Mouse (Mus musculus): ENCODE results near the gene Angptl6. TPM values are rescaled to one million over a fixed set of nuclear protein-coding genes. Genes with fewer than 3 reads are reported as not detected.
"Not testable (repeated sequence)": the region's sequence is repeated elsewhere in the genome, so short reads cannot be mapped to it uniquely, and the experiment has no call there.

Gene Angptl6
- polyA plus RNA-seq, 1 experiment from 2014 or later = 5.0 TPM

DNA sequence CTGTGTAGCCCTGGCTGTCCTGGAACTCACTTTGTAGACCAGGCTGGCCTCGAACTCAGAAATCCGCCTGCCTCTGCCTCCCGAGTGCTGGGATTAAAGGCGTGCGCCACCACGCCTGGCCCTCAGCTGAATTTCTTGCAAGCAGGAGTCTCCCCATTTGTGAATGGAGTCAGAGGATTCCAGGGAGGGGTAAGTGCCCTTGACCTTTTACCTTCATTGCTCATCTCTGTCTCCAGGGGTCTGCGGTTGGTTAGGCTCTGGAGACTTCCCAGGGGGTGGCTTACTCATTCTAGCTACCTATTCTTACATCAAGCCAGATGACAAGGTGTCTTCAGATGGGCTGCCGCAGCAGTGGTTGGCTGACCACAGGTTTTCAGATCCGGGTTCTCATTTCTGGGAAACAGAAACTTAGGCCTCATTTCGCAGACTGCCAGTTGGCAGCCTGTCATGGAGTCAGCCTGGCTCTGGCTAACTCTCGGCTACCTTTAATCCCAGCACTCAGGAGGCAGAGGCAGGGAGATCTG, 44.0 kb downstream of the Angptl6 start:
- H3K9me3 ChIP-seq (replicated peaks); ATAC-seq (ENCODE audit: insufficient number of reproducible peaks, low FRiP score, low TSS enrichment, low read depth); H3K9ac ChIP-seq; H3K4me1 ChIP-seq; H3K4me3 ChIP-seq (replicated peaks); H3K27ac ChIP-seq (replicated peaks); H3K27me3 ChIP-seq; H3K36me3 ChIP-seq; H3K4me2 ChIP-seq (replicated peaks): not testable (repeated sequence)
- WGBS = 89% methylated on average over 11 of the region's 11 CpGs

- no peak overlapping the region for H3K4me3 ChIP-seq (replicated peaks)
- peaks cover 7% of the 10 kb centered on the region; the same call in 1 of the 2 replicates for H3K27me3 ChIP-seq
- H3K9me3 ChIP-seq (replicated peaks) = no peaks in the 10 kb centered on the region
- H3K36me3 ChIP-seq = no peaks in the 10 kb centered on the region
- no peak for ATAC-seq (ENCODE audit: insufficient number of reproducible peaks, low FRiP score, low TSS enrichment, low read depth)
- no peak overlapping the region for H3K9ac ChIP-seq
- 79% methylated on average over 1 of the region's 1 CpGs for WGBS
- peaks cover 10% of the 10 kb centered on the region for H3K4me1 ChIP-seq
- H3K27ac ChIP-seq (replicated peaks) = no peak overlapping the region
- no peak overlapping the region for H3K4me2 ChIP-seq (replicated peaks)
These were observed 44.6 kb downstream of the Angptl6 start for GRCm38 (mm10) chr9:20834881-20835280.

- 15% methylated on average over 19 of the region's 19 CpGs for WGBS
These were observed 48.5 kb downstream of the Angptl6 start for GRCm38 (mm10) chr9:20830901-20831643.

GRCm38 (mm10) chr9:20828127-20828526, 51.4 kb downstream of the Angptl6 start:
- no peak for ATAC-seq (ENCODE audit: insufficient number of reproducible peaks, low FRiP score, low TSS enrichment, low read depth)
- 97% methylated on average over 1 of the region's 1 CpGs for WGBS

More at GRCm38 (mm10) chr9:20830901-20831643, 48.5 kb downstream of the Angptl6 start:
- Histone ChIP-seq H3K9me3 (replicated peaks) (no peaks in the 10 kb centered on the region), H3K4me1 (peaks cover 11% of the 10 kb centered on the region), H3K4me2 (replicated peaks) (peak overlapping the region; percentile 30), H3K9ac (no peak overlapping the region), H3K27ac (replicated peaks) (peak overlapping the region; percentile 60; the same call in 1 of the 2 replicates), H3K4me3 (replicated peaks) (no peak overlapping the region), H3K36me3 (no peaks in the 10 kb centered on the region), H3K27me3 (peaks cover 7% of the 10 kb centered on the region; the same call in 1 of the 2 replicates)
- peak; percentile 90 for ATAC-seq (ENCODE audit: insufficient number of reproducible peaks, low FRiP score, low TSS enrichment, low read depth)

GRCm38 (mm10) chr9:20825781-20826180, 53.7 kb downstream of the Angptl6 start:
- H3K9ac ChIP-seq = no peak overlapping the region
- no peak overlapping the region for H3K27ac ChIP-seq (replicated peaks)
- H3K4me1 ChIP-seq = peaks cover 10% of the 10 kb centered on the region
- no peaks in the 10 kb centered on the region for H3K36me3 ChIP-seq
- H3K4me3 ChIP-seq (replicated peaks) = no peak overlapping the region
- H3K9me3 ChIP-seq (replicated peaks) = no peaks in the 10 kb centered on the region
- ATAC-seq (ENCODE audit: insufficient number of reproducible peaks, low FRiP score, low TSS enrichment, low read depth) = no peak
- whole genome bisulfite sequencing = 55% methylated on average over 5 of the region's 5 CpGs
- no peaks in the 10 kb centered on the region; the same call in 1 of the 2 replicates for H3K27me3 ChIP-seq
- H3K4me2 ChIP-seq (replicated peaks) = no peak overlapping the region

More at GRCm38 (mm10) chr9:20828127-20828526, 51.4 kb downstream of the Angptl6 start:
- no peaks in the 10 kb centered on the region for H3K36me3 ChIP-seq
- no peaks in the 10 kb centered on the region; the same call in 1 of the 2 replicates for H3K27me3 ChIP-seq
- H3K9ac ChIP-seq = no peak overlapping the region
- no peaks in the 10 kb centered on the region for H3K9me3 ChIP-seq (replicated peaks)
- H3K4me1 ChIP-seq = peaks cover 11% of the 10 kb centered on the region
- no peak overlapping the region for H3K4me2 ChIP-seq (replicated peaks)
- H3K4me3 ChIP-seq (replicated peaks) = no peak overlapping the region
- H3K27ac ChIP-seq (replicated peaks) = no peak overlapping the region

Small RNA genes within 50 kb of the gene (microRNA-seq; reads per million reads assigned to microRNA genes)
- 0.86 reads per million for gene Mir7081 (ENCODE audit: borderline number of aligned reads)

Other genes with a start within 250 kb of the Angptl6 start
- gene Ubl5, start 236.8 kb downstream of the Angptl6 start, polyA plus RNA-seq (2015; fragmentation: Nextera tagmentation; extraction: Ambion mirVana) = 396 and 416 TPM in 2 replicates
- 18.7 and 19.8 TPM in 2 replicates for gene Fbxl12, start 235.0 kb downstream of the Angptl6 start, polyA plus RNA-seq (2015; fragmentation: Nextera tagmentation; extraction: Ambion mirVana)
- gene Pin1, start 227.6 kb downstream of the Angptl6 start, polyA plus RNA-seq (2015; fragmentation: Nextera tagmentation; extraction: Ambion mirVana) = 47.7 and 49.5 TPM in 2 replicates
- gene Olfm2, start 133.4 kb downstream of the Angptl6 start, polyA plus RNA-seq (2015; fragmentation: Nextera tagmentation; extraction: Ambion mirVana) = 13.4 and 13.8 TPM in 2 replicates
- 5.9 and 6.8 TPM in 2 replicates for gene Col5a3, start 64.7 kb downstream of the Angptl6 start, polyA plus RNA-seq (2015; fragmentation: Nextera tagmentation; extraction: Ambion mirVana)
- gene Rdh8, start 61.2 kb downstream of the Angptl6 start, polyA plus RNA-seq (2015; fragmentation: Nextera tagmentation; extraction: Ambion mirVana) = not detected in 2 replicates
- 16.5 and 18.4 TPM in 2 replicates for gene A230050P20Rik, start 11.1 kb downstream of the Angptl6 start, polyA plus RNA-seq (2015; fragmentation: Nextera tagmentation; extraction: Ambion mirVana)
- 83.2 and 89.9 TPM in 2 replicates for gene Ppan, start 8.4 kb upstream of the Angptl6 start, polyA plus RNA-seq (2015; fragmentation: Nextera tagmentation; extraction: Ambion mirVana)
- gene Eif3g, start 18.9 kb upstream of the Angptl6 start, polyA plus RNA-seq (2015; fragmentation: Nextera tagmentation; extraction: Ambion mirVana) = 305 and 312 TPM in 2 replicates
- gene Dnmt1, start 80.2 kb upstream of the Angptl6 start, polyA plus RNA-seq (2015; fragmentation: Nextera tagmentation; extraction: Ambion mirVana) = 77.2 and 78.4 TPM in 2 replicates
- 61.8 and 68.5 TPM in 2 replicates for gene S1pr2, start 97.1 kb upstream of the Angptl6 start, polyA plus RNA-seq (2015; fragmentation: Nextera tagmentation; extraction: Ambion mirVana)
- 122 and 126 TPM in 2 replicates for gene Mrpl4, start 123.0 kb upstream of the Angptl6 start, polyA plus RNA-seq (2015; fragmentation: Nextera tagmentation; extraction: Ambion mirVana)
- gene Icam1, start 136.3 kb upstream of the Angptl6 start, polyA plus RNA-seq (2015; fragmentation: Nextera tagmentation; extraction: Ambion mirVana) = 20.7 and 21.7 TPM in 2 replicates
- 0.59 and 1.0 TPM in 2 replicates for gene Icam4, start 149.6 kb upstream of the Angptl6 start, polyA plus RNA-seq (2015; fragmentation: Nextera tagmentation; extraction: Ambion mirVana)
- 0.20 TPM in 2 replicates for gene Icam5, start 152.3 kb upstream of the Angptl6 start, polyA plus RNA-seq (2015; fragmentation: Nextera tagmentation; extraction: Ambion mirVana)
- 0.39 and 1.5 TPM in 2 replicates for gene Zglp1, start 187.4 kb upstream of the Angptl6 start, polyA plus RNA-seq (2015; fragmentation: Nextera tagmentation; extraction: Ambion mirVana)
- gene Gm49373, start 193.4 kb upstream of the Angptl6 start, polyA plus RNA-seq (2015; fragmentation: Nextera tagmentation; extraction: Ambion mirVana) = 0.72 and 1.0 TPM in 2 replicates
- gene Fdx1l, start 193.9 kb upstream of the Angptl6 start, polyA plus RNA-seq (2015; fragmentation: Nextera tagmentation; extraction: Ambion mirVana) = 61.0 and 65.4 TPM in 2 replicates
- 1.6 and 2.9 TPM in 2 replicates for gene Gm38431, start 212.3 kb upstream of the Angptl6 start, polyA plus RNA-seq (2015; fragmentation: Nextera tagmentation; extraction: Ambion mirVana)
- gene Raver1, start 212.3 kb upstream of the Angptl6 start, polyA plus RNA-seq (2015; fragmentation: Nextera tagmentation; extraction: Ambion mirVana) = 55.4 and 65.8 TPM in 2 replicates

Data from embryonic facial prominence, embryonic 15.5 days (tissue).